Mouse (Mus musculus): ENCODE results near the gene B3gnt7. TPM values are rescaled to one million over a fixed set of nuclear protein-coding genes. Genes with fewer than 3 reads are reported as not detected.
A peak's percentile ranks its signal among the peaks of the same experiment; 100 is the strongest.

Gene B3gnt7
- 2.7 and 2.8 TPM in 2 replicates for polyA plus RNA-seq (2015; fragmentation: Nextera tagmentation; extraction: Ambion mirVana)

DNA sequence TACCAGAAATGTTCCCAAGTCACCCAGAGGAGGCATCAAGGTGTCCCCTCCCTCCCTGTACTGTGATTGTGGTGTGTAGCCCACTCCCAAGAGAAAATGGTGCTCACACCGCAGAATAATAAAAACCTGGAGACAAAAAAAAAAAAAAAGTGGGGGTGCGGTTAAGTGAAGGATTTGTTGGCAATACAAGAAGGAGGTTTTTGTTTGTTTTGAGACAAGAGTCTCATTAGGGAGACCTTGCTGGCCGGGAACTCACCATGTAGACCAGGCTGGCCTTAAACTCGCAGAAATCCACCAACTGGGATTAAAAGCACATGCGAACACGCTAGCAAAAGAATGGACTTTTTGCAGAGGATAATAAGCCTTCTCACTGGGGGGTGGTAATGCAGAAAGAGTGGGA, at the start of gene B3gnt7:
B3gnt7 (plus strand) TSS at position 301 of the 400 bp plus-strand sequence.

Small RNAs within 50 kb of the gene (microRNA-seq; reads per million reads assigned to microRNA genes)
- gene mmu-mir-3535: 69.9 reads per million, percentile 43 among the genes with 10 or more reads in this experiment

Other genes starting within 250 kb of the B3gnt7 start
- gene Psmd1, start 238.4 kb upstream of the B3gnt7 start, polyA plus RNA-seq (2015; fragmentation: Nextera tagmentation; extraction: Ambion mirVana): 99.1 and 101 TPM in 2 replicates
- gene Htr2b, start 190.9 kb upstream of the B3gnt7 start, polyA plus RNA-seq (2015; fragmentation: Nextera tagmentation; extraction: Ambion mirVana): 0.70 and 1.1 TPM in 2 replicates
- 0.30 TPM in 1 of 2 replicates, not detected in the other for gene Gm21972, start 169.2 kb upstream of the B3gnt7 start, polyA plus RNA-seq (2015; fragmentation: Nextera tagmentation; extraction: Ambion mirVana)
- 10.1 TPM in 2 replicates for gene Armc9, start 148.1 kb upstream of the B3gnt7 start, polyA plus RNA-seq (2015; fragmentation: Nextera tagmentation; extraction: Ambion mirVana)
- 206 and 253 TPM in 2 replicates for gene Ncl, start 56.6 kb downstream of the B3gnt7 start, polyA plus RNA-seq (2015; fragmentation: Nextera tagmentation; extraction: Ambion mirVana)
- gene Nmur1, start 123.4 kb downstream of the B3gnt7 start, polyA plus RNA-seq (2015; fragmentation: Nextera tagmentation; extraction: Ambion mirVana): 0.36 and 0.41 TPM in 2 replicates
- not detected in 2 replicates for gene Tex44, start 123.5 kb downstream of the B3gnt7 start, polyA plus RNA-seq (2015; fragmentation: Nextera tagmentation; extraction: Ambion mirVana)
- gene Ptma, start 223.9 kb downstream of the B3gnt7 start, polyA plus RNA-seq (2015; fragmentation: Nextera tagmentation; extraction: Ambion mirVana): 699 and 900 TPM in 2 replicates

Measured in urinary bladder, postnatal 0 days (tissue).